Mouse (Mus musculus) hindbrain, embryonic 14.5 days (tissue): Measurements from ENCODE around the gene Arhgef1. TPM values are rescaled to one million over a fixed set of nuclear protein-coding genes. Genes with fewer than 3 reads are reported as not detected.

ENCODE experiments used
- ATAC-seq: fragments of 200-750 bp; cut with Nextera tagmentation; 2 replicates; pipeline ENCODE4 v1.8.0; 2017; ENCODE audit warnings: moderate number of reproducible peaks, mild to moderate bottlenecking, moderate TSS enrichment, moderate library complexity; ENCODE audit not compliant: low FRiP score
- DNase-seq: peaks from one replicate; pipeline ENCODE4 v3.0.0-alpha.2; 2015; ENCODE audit warnings: low spot score
- H3K27ac ChIP-seq: fragments of 300-500 bp; sonication (generic); 2 replicates; pipeline ENCODE4 v1.5.1; 2014; ENCODE audit warnings: mild to moderate bottlenecking, moderate library complexity
- H3K27me3 ChIP-seq: fragments of 300-500 bp; sonication (generic); 2 replicates; pipeline ENCODE4 v1.6.1; 2014; ENCODE audit warnings: mild to moderate bottlenecking, low read length, mixed read lengths; ENCODE audit not compliant: control insufficient read depth, insufficient read depth
- H3K36me3 ChIP-seq: fragments of 300-500 bp; sonication (generic); replicated peaks from 2 replicates; pipeline ENCODE4 v1.6.1; 2014; ENCODE audit not compliant: control insufficient read depth, insufficient read depth
- H3K4me1 ChIP-seq: fragments of 300-500 bp; sonication (generic); replicated peaks from 2 replicates; pipeline ENCODE4 v1.6.1; 2014; ENCODE audit warnings: antibody characterized with exemption, low read length, mixed read lengths; ENCODE audit not compliant: control insufficient read depth, insufficient read depth
- H3K4me2 ChIP-seq: fragments of 300-500 bp; sonication (generic); replicated peaks from 2 replicates; pipeline ENCODE4 v1.6.1; 2014; ENCODE audit warnings: mild to moderate bottlenecking, moderate library complexity
- H3K4me3 ChIP-seq: fragments of 300-500 bp; sonication (generic); replicated peaks from 2 replicates; pipeline ENCODE4 v1.5.1; 2014; ENCODE audit warnings: mild to moderate bottlenecking, low read length
- H3K9ac ChIP-seq: fragments of 300-500 bp; sonication (generic); 2 replicates; pipeline ENCODE4 v1.6.1; 2014
- H3K9me3 ChIP-seq: fragments of 300-500 bp; sonication (generic); 2 replicates; pipeline ENCODE4 v1.6.1; 2016; ENCODE audit warnings: low read length; ENCODE audit not compliant: control insufficient read depth
- WGBS: fragments of 180-500 bp; shearing (Covaris S2); extraction: QIAGEN DNeasy Blood & Tissue Kit; methylation state at CpG from one replicate; pipeline ENCODE4 v1.1.7; 2014; 5-methylcytosine and 5-hydroxymethylcytosine counted together
- polyA plus RNA-seq: library from polyadenylated mRNA; unstranded; fragments of >200 nt; fragmentation: Nextera tagmentation; extraction: Ambion mirVana; gene quantifications from 2 replicates; pipeline ENCODE4 v1.2.1, GENCODE M21; 2014

Gene Arhgef1
- 58.4 and 58.6 TPM in 2 replicates for polyA plus RNA-seq

- Histone ChIP-seq H3K27me3 (no peaks in the 10 kb centered on the region), H3K4me1 (peaks cover 23% of the 10 kb centered on the region), H3K4me2 (peak within 1 kb of the TSS; percentile 86), H3K4me3 (peak within 1 kb of the TSS; percentile 56), H3K27ac (peak within 1 kb of the TSS; percentile 28; the same call in 1 of the 2 replicates), H3K9ac (peak within 1 kb of the TSS; percentile 64), H3K9me3 (no peaks in the 10 kb centered on the region), H3K36me3 (no peaks in the 10 kb centered on the region)
- 7% methylated on average over 51 of the region's 68 CpGs for WGBS
- ATAC-seq (no peak), DNase-seq (no peak)
Observed at GRCm38 (mm10) chr7:24902630-24903443, at the start of gene Arhgef1. Gene Arhgef1, plus strand, starts transcription at chr7:24902912.

- ATAC-seq = no peak
- no peak for DNase-seq
- no peaks in the 10 kb centered on the region for H3K27me3 ChIP-seq
Observed at GRCm38 (mm10) chr7:24853233-24853563, 49.5 kb upstream of the Arhgef1 start.

GRCm38 (mm10) chr7:24853695-24854094, 49.0 kb upstream of the Arhgef1 start:
- no peak for DNase-seq
- WGBS = 45% methylated on average over 7 of the region's 7 CpGs

More at GRCm38 (mm10) chr7:24853233-24853563, 49.5 kb upstream of the Arhgef1 start:
- H3K4me1 ChIP-seq = no peaks in the 10 kb centered on the region
- H3K9ac ChIP-seq = no peak overlapping the region
- H3K27ac ChIP-seq = no peak overlapping the region
- H3K36me3 ChIP-seq = no peaks in the 10 kb centered on the region
- no peak overlapping the region for H3K4me2 ChIP-seq
- no peak overlapping the region for H3K4me3 ChIP-seq
- no peaks in the 10 kb centered on the region for H3K9me3 ChIP-seq

GRCm38 (mm10) chr7:24856460-24857120, 46.1 kb upstream of the Arhgef1 start:
- Histone ChIP-seq H3K4me1 (no peaks in the 10 kb centered on the region), H3K9me3 (no peaks in the 10 kb centered on the region), H3K27me3 (no peaks in the 10 kb centered on the region), H3K27ac (no peak overlapping the region), H3K4me3 (no peak overlapping the region), H3K4me2 (no peak overlapping the region), H3K36me3 (no peaks in the 10 kb centered on the region), H3K9ac (no peak overlapping the region)
- WGBS = 26% methylated on average over 6 of the region's 6 CpGs
- no peak for DNase-seq
- ATAC-seq = no peak

More at GRCm38 (mm10) chr7:24853695-24854094, 49.0 kb upstream of the Arhgef1 start:
- Histone ChIP-seq H3K27ac (no peak overlapping the region), H3K9ac (no peak overlapping the region), H3K4me2 (no peak overlapping the region), H3K36me3 (no peaks in the 10 kb centered on the region), H3K4me1 (no peaks in the 10 kb centered on the region), H3K4me3 (no peak overlapping the region), H3K27me3 (no peaks in the 10 kb centered on the region), H3K9me3 (no peaks in the 10 kb centered on the region)
- ATAC-seq = no peak

- Histone ChIP-seq H3K27me3 (no peaks in the 10 kb centered on the region), H3K4me1 (no peaks in the 10 kb centered on the region), H3K4me2 (no peak overlapping the region), H3K9ac (no peak overlapping the region), H3K9me3 (no peaks in the 10 kb centered on the region), H3K36me3 (no peaks in the 10 kb centered on the region), H3K4me3 (no peak overlapping the region), H3K27ac (no peak overlapping the region)
- ATAC-seq = no peak
- no peak for DNase-seq
- WGBS = 65% methylated on average over 5 of the region's 5 CpGs
Observed at GRCm38 (mm10) chr7:24859234-24859633, 43.5 kb upstream of the Arhgef1 start.

GRCm38 (mm10) chr7:24861913-24862312, 40.8 kb upstream of the Arhgef1 start, which contains the start of gene Gm9844:
Gene Gm9844, plus strand, starts transcription at chr7:24862213.
- Histone ChIP-seq H3K9ac (no peak within 1 kb of the TSS), H3K4me1 (no peaks in the 10 kb centered on the region), H3K36me3 (no peaks in the 10 kb centered on the region), H3K9me3 (no peaks in the 10 kb centered on the region), H3K4me3 (no peak within 1 kb of the TSS), H3K27ac (no peak within 1 kb of the TSS), H3K4me2 (no peak within 1 kb of the TSS), H3K27me3 (no peaks in the 10 kb centered on the region)
- 91% methylated on average over 7 of the region's 7 CpGs for WGBS
- DNase-seq (no peak), ATAC-seq (no peak)

GRCm38 (mm10) chr7:24862853-24863252, 39.9 kb upstream of the Arhgef1 start:
- no peaks in the 10 kb centered on the region for H3K4me1 ChIP-seq
- ATAC-seq = no peak
- DNase-seq = no peak
- H3K27ac ChIP-seq = no peak overlapping the region
- no peaks in the 10 kb centered on the region for H3K9me3 ChIP-seq
- 93% methylated on average over 4 of the region's 4 CpGs for WGBS
- no peaks in the 10 kb centered on the region for H3K36me3 ChIP-seq
- no peak overlapping the region for H3K4me3 ChIP-seq
- H3K4me2 ChIP-seq = no peak overlapping the region
- H3K9ac ChIP-seq = no peak overlapping the region
- H3K27me3 ChIP-seq = no peaks in the 10 kb centered on the region

- no peak for ATAC-seq
- no peak overlapping the region for H3K4me2 ChIP-seq
- H3K4me1 ChIP-seq = no peaks in the 10 kb centered on the region
- H3K27me3 ChIP-seq = no peaks in the 10 kb centered on the region
- H3K4me3 ChIP-seq = no peak overlapping the region
- H3K9me3 ChIP-seq = no peaks in the 10 kb centered on the region
- DNase-seq = no peak
- whole genome bisulfite sequencing = 31% methylated on average over 6 of the region's 6 CpGs
- H3K27ac ChIP-seq = no peak overlapping the region
- H3K9ac ChIP-seq = no peak overlapping the region
- H3K36me3 ChIP-seq = no peaks in the 10 kb centered on the region
Observed at GRCm38 (mm10) chr7:24864156-24864555, 38.6 kb upstream of the Arhgef1 start.

GRCm38 (mm10) chr7:24869080-24869479, 33.6 kb upstream of the Arhgef1 start:
- H3K4me3 ChIP-seq = no peak overlapping the region
- no peak overlapping the region for H3K9ac ChIP-seq
- no peak for DNase-seq
- no peak overlapping the region for H3K4me2 ChIP-seq
- H3K36me3 ChIP-seq = no peaks in the 10 kb centered on the region
- H3K9me3 ChIP-seq = no peaks in the 10 kb centered on the region
- no peaks in the 10 kb centered on the region for H3K27me3 ChIP-seq
- 40% methylated on average over 17 of the region's 17 CpGs for WGBS
- H3K4me1 ChIP-seq = no peaks in the 10 kb centered on the region
- no peak for ATAC-seq
- H3K27ac ChIP-seq = no peak overlapping the region
